Mouse (Mus musculus): ENCODE measurements around the gene Cdk2ap2. TPM values are rescaled to one million over a fixed set of nuclear protein-coding genes. Genes with fewer than 3 reads are reported as not detected.

The Cdk2ap2 gene
- polyA plus RNA-seq, 1 experiment: 296 TPM

- no peak for TF ChIP-seq CTCF (IDR thresholded peaks at IDR 0.05; ENCODE audit: borderline replicate concordance, control insufficient read depth, extremely low read depth, insufficient read depth, low read length, poor library complexity)
- TF ChIP-seq POLR2A (IDR thresholded peaks at IDR 0.05; ENCODE audit: control insufficient read depth, extremely low read depth, insufficient read depth, low read length, poor library complexity): no peak
- DNase-seq: peak; percentile 35
- Histone ChIP-seq H3K36me3 (ENCODE audit: control insufficient read depth, insufficient read depth, low read length) (no peaks in the 10 kb centered on the region), H3K4me1 (replicated peaks; ENCODE audit: control insufficient read depth, insufficient read depth, low read length) (peaks cover 49% of the 10 kb centered on the region), H3K4me3 (ENCODE audit: control insufficient read depth, insufficient read depth, low read length) (no peak overlapping the region), H3K27ac (ENCODE audit: control insufficient read depth, insufficient read depth, low read length) (peak overlapping the region; percentile 79), H3K27me3 (ENCODE audit: control insufficient read depth, insufficient read depth, low read length) (no peaks in the 10 kb centered on the region)
- 53% methylated on average over 16 of the region's 16 CpGs for WGBS
Measured at GRCm38 (mm10) chr19:4144550-4145498, 47.8 kb downstream of the Cdk2ap2 start.

DNA sequence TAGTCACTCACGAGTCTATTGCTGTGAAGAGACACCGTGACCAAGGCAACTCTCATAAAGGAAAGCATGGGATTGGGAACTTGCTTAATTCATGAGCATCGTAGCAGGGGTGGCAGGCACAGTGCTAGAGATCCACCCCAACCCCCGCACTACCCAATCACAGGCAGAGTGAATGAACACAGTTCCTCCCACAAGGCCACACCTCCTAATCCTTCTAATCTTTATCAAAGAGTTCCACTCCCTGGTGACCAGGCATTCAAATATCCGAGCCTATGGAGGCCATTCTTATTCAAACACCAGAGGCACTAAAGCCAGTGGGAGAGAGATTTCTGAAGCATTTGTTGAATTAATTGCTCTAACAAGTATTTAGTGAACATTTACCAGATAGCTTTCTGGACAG is 49.0 kb downstream of the Cdk2ap2 start:
- Histone ChIP-seq H3K27ac (ENCODE audit: control insufficient read depth, insufficient read depth, low read length) (no peak overlapping the region), H3K36me3 (ENCODE audit: control insufficient read depth, insufficient read depth, low read length) (peaks cover 6% of the 10 kb centered on the region; the same call in 1 of the 2 replicates), H3K27me3 (ENCODE audit: control insufficient read depth, insufficient read depth, low read length) (no peaks in the 10 kb centered on the region), H3K4me3 (ENCODE audit: control insufficient read depth, insufficient read depth, low read length) (no peak overlapping the region), H3K4me1 (replicated peaks; ENCODE audit: control insufficient read depth, insufficient read depth, low read length) (peaks cover 48% of the 10 kb centered on the region)
- TF ChIP-seq POLR2A (IDR thresholded peaks at IDR 0.05; ENCODE audit: control insufficient read depth, extremely low read depth, insufficient read depth, low read length, poor library complexity): no peak
- no peak for TF ChIP-seq CTCF (IDR thresholded peaks at IDR 0.05; ENCODE audit: borderline replicate concordance, control insufficient read depth, extremely low read depth, insufficient read depth, low read length, poor library complexity)
- DNase-seq: no peak
- WGBS: 96% methylated on average over 5 of the region's 5 CpGs

DNA sequence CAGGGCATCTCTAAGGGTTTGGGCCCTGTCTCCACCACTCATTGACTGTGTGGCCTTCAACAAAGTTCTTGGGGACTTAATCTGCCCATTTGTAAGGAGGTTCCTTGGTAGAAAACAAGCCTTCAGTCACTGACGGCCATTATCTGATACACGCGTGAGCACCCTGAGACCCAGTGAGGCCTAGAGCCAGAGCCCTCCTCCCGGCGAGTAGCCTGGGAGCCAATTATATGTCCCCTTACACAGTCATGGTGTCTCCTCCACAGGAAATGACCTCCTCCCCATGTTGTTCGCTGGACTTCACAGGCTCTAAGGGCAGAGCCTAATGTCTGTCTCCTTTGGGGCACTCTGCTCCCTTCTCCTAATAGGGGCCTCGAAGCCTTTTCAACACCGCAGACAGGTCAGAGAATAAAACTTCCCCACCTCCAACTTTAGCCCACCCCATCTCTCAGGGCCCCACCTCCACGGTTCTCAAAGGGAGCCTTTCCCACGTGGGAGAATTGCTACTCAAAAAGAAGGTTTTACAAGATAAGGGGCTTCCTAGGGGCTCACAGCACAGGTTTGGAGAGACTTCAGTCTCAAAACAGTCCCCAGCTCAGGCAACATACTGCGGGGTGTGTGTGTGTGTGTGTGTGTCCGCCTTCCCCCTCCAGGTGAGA is 49.5 kb downstream of the Cdk2ap2 start:
- 88% methylated on average over 12 of the region's 12 CpGs for WGBS

DNA sequence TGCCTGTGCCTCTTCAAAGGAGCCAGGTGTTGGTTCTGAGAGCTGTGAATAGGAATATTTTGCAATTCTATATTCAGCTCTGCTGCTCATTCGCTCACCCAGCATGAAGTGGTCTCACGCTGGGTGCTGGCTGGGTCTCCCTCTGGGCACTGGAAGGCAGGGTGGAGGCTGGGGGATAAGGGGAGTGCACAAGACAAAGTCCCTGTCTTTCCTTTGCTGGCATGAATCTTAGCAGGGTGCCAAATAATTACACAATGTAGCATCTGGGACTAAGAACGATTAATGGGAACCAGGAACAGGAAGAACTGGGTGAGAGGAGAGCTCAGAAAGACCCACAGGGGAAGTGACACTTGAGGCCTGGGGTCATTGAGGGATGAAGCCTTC is 50.0 kb downstream of the Cdk2ap2 start:
- Histone ChIP-seq H3K36me3 (ENCODE audit: control insufficient read depth, insufficient read depth, low read length) (peaks cover 6% of the 10 kb centered on the region; the same call in 1 of the 2 replicates), H3K27ac (ENCODE audit: control insufficient read depth, insufficient read depth, low read length) (no peak overlapping the region; the same call in 1 of the 2 replicates), H3K4me1 (replicated peaks; ENCODE audit: control insufficient read depth, insufficient read depth, low read length) (peaks cover 48% of the 10 kb centered on the region), H3K4me3 (ENCODE audit: control insufficient read depth, insufficient read depth, low read length) (no peak overlapping the region), H3K27me3 (ENCODE audit: control insufficient read depth, insufficient read depth, low read length) (no peaks in the 10 kb centered on the region)
- TF ChIP-seq POLR2A (IDR thresholded peaks at IDR 0.05; ENCODE audit: control insufficient read depth, extremely low read depth, insufficient read depth, low read length, poor library complexity) (no peak), CTCF (IDR thresholded peaks at IDR 0.05; ENCODE audit: borderline replicate concordance, control insufficient read depth, extremely low read depth, insufficient read depth, low read length, poor library complexity) (no peak)
- WGBS: 64% methylated on average over 3 of the region's 3 CpGs
- DNase-seq: no peak

More for the DNA sequence above, 49.5 kb downstream of the Cdk2ap2 start:
- Histone ChIP-seq H3K36me3 (ENCODE audit: control insufficient read depth, insufficient read depth, low read length) (peaks cover 6% of the 10 kb centered on the region; the same call in 1 of the 2 replicates), H3K4me1 (replicated peaks; ENCODE audit: control insufficient read depth, insufficient read depth, low read length) (peaks cover 48% of the 10 kb centered on the region), H3K27ac (ENCODE audit: control insufficient read depth, insufficient read depth, low read length) (no peak overlapping the region), H3K27me3 (ENCODE audit: control insufficient read depth, insufficient read depth, low read length) (no peaks in the 10 kb centered on the region), H3K4me3 (ENCODE audit: control insufficient read depth, insufficient read depth, low read length) (no peak overlapping the region)
- no peak for TF ChIP-seq POLR2A (IDR thresholded peaks at IDR 0.05; ENCODE audit: control insufficient read depth, extremely low read depth, insufficient read depth, low read length, poor library complexity)
- DNase-seq: no peak

- no peak for DNase-seq
- TF ChIP-seq CTCF (IDR thresholded peaks at IDR 0.05; ENCODE audit: borderline replicate concordance, control insufficient read depth, extremely low read depth, insufficient read depth, low read length, poor library complexity) (no peak), POLR2A (IDR thresholded peaks at IDR 0.05; ENCODE audit: control insufficient read depth, extremely low read depth, insufficient read depth, low read length, poor library complexity) (no peak)
- Histone ChIP-seq H3K27ac (ENCODE audit: control insufficient read depth, insufficient read depth, low read length) (no peak overlapping the region), H3K4me1 (replicated peaks; ENCODE audit: control insufficient read depth, insufficient read depth, low read length) (peaks cover 53% of the 10 kb centered on the region), H3K4me3 (ENCODE audit: control insufficient read depth, insufficient read depth, low read length) (peak overlapping the region; percentile 76), H3K36me3 (ENCODE audit: control insufficient read depth, insufficient read depth, low read length) (peaks cover 6% of the 10 kb centered on the region; the same call in 1 of the 2 replicates), H3K27me3 (ENCODE audit: control insufficient read depth, insufficient read depth, low read length) (no peaks in the 10 kb centered on the region)
- WGBS: 42% methylated on average over 9 of the region's 9 CpGs
Measured at GRCm38 (mm10) chr19:4147782-4148490, 51.0 kb downstream of the Cdk2ap2 start.

DNA sequence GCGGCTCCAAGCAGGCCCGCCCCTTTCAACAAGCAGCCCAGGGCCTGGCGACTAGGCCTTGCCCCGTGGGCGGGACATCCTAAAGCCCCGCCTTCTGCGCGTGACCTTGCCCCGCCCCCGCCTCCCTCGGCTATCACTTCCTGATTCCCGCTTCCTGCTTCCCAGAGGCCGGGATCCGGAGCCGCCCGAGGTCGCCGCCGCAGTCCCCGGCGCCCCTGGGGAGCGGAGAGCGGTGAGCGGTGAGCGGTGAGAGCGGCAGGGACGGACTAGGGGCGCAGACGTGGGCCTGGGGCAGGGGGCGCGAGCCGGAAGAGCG is 51.5 kb downstream of the Cdk2ap2 start, which contains the start of gene Coro1b:
Coro1b (plus strand) TSS at position 129 of the 316 bp plus-strand sequence.
- 1% methylated on average over 32 of the region's 33 CpGs for WGBS
- peak within 1 kb of the TSS; percentile 76 for H3K4me3 ChIP-seq (ENCODE audit: control insufficient read depth, insufficient read depth, low read length)
- TF ChIP-seq POLR2A (IDR thresholded peaks at IDR 0.05; ENCODE audit: control insufficient read depth, extremely low read depth, insufficient read depth, low read length, poor library complexity) (peak; percentile 90), CTCF (IDR thresholded peaks at IDR 0.05; ENCODE audit: borderline replicate concordance, control insufficient read depth, extremely low read depth, insufficient read depth, low read length, poor library complexity) (0 out of 2 replicates have a peak, but pooled peaks have one; percentile 30)
- H3K4me1 ChIP-seq (replicated peaks; ENCODE audit: control insufficient read depth, insufficient read depth, low read length): peaks cover 59% of the 10 kb centered on the region
- peak within 1 kb of the TSS; percentile 67; the same call in 1 of the 2 replicates for H3K27ac ChIP-seq (ENCODE audit: control insufficient read depth, insufficient read depth, low read length)
- H3K27me3 ChIP-seq (ENCODE audit: control insufficient read depth, insufficient read depth, low read length): no peaks in the 10 kb centered on the region
- peaks cover 9% of the 10 kb centered on the region; the same call in 1 of the 2 replicates for H3K36me3 ChIP-seq (ENCODE audit: control insufficient read depth, insufficient read depth, low read length)
- DNase-seq: peak; percentile 97

Other genes starting within 250 kb of the Cdk2ap2 start
- gene Chka, start 245.4 kb upstream of the Cdk2ap2 start, polyA plus RNA-seq (2012; rRNA removed): 39.1 and 44.2 TPM in 2 replicates
- 270 and 293 TPM in 2 replicates for gene Tcirg1, start 190.0 kb upstream of the Cdk2ap2 start, polyA plus RNA-seq (2012; rRNA removed)
- gene Ndufs8, start 184.4 kb upstream of the Cdk2ap2 start, polyA plus RNA-seq (2012; rRNA removed): 287 and 340 TPM in 2 replicates
- 10.2 and 11.7 TPM in 2 replicates for gene Aldh3b1, start 167.4 kb upstream of the Cdk2ap2 start, polyA plus RNA-seq (2012; rRNA removed)
- 147 and 174 TPM in 2 replicates for gene Unc93b1, start 162.0 kb upstream of the Cdk2ap2 start, polyA plus RNA-seq (2012; rRNA removed)
- gene Aldh3b3, start 138.5 kb upstream of the Cdk2ap2 start, polyA plus RNA-seq (2012; rRNA removed): 0.33 and 0.97 TPM in 2 replicates
- 7.0 and 7.2 TPM in 2 replicates for gene Aldh3b2, start 124.9 kb upstream of the Cdk2ap2 start, polyA plus RNA-seq (2012; rRNA removed)
- 12.0 and 14.9 TPM in 2 replicates for gene Acy3, start 110.6 kb upstream of the Cdk2ap2 start, polyA plus RNA-seq (2012; rRNA removed)
- 0.15 and 0.20 TPM in 2 replicates for gene Tbx10, start 104.4 kb upstream of the Cdk2ap2 start, polyA plus RNA-seq (2012; rRNA removed)
- 23.6 and 24.9 TPM in 2 replicates for gene Nudt8, start 96.6 kb upstream of the Cdk2ap2 start, polyA plus RNA-seq (2012; rRNA removed)
- gene Gm49405, start 96.6 kb upstream of the Cdk2ap2 start, polyA plus RNA-seq (2012; rRNA removed): 3.7 and 5.3 TPM in 2 replicates
- gene Doc2g, start 93.9 kb upstream of the Cdk2ap2 start, polyA plus RNA-seq (2012; rRNA removed): 14.4 and 51.8 TPM in 2 replicates
- 152 and 170 TPM in 2 replicates for gene Ndufv1, start 84.4 kb upstream of the Cdk2ap2 start, polyA plus RNA-seq (2012; rRNA removed)
- 317 and 318 TPM in 2 replicates for gene Gstp1, start 59.2 kb upstream of the Cdk2ap2 start, polyA plus RNA-seq (2012; rRNA removed)
- 26.9 and 48.8 TPM in 2 replicates for gene Gstp2, start 51.2 kb upstream of the Cdk2ap2 start, polyA plus RNA-seq (2012; rRNA removed)
- gene Gstp3, start 37.6 kb upstream of the Cdk2ap2 start, polyA plus RNA-seq (2012; rRNA removed): 23.6 and 26.4 TPM in 2 replicates
- gene Cabp2, start 15.6 kb upstream of the Cdk2ap2 start, polyA plus RNA-seq (2012; rRNA removed): 0.42 TPM in 1 of 2 replicates, not detected in the other
- gene Pitpnm1, start 2.8 kb downstream of the Cdk2ap2 start, polyA plus RNA-seq (2012; rRNA removed): 333 and 357 TPM in 2 replicates
- 106 and 112 TPM in 2 replicates for gene Aip, start 28.7 kb downstream of the Cdk2ap2 start, polyA plus RNA-seq (2012; rRNA removed)
- gene Gpr152, start 42.6 kb downstream of the Cdk2ap2 start, polyA plus RNA-seq (2012; rRNA removed): 0.20 and 0.24 TPM in 2 replicates
- gene Cabp4, start 46.9 kb downstream of the Cdk2ap2 start, polyA plus RNA-seq (2012; rRNA removed): 0.26 and 0.53 TPM in 2 replicates
- 508 and 533 TPM in 2 replicates for gene Coro1b, start 51.4 kb downstream of the Cdk2ap2 start, polyA plus RNA-seq (2012; rRNA removed)
- gene Ptprcap, start 56.4 kb downstream of the Cdk2ap2 start, polyA plus RNA-seq (2012; rRNA removed): 1,512 and 1,655 TPM in 2 replicates
- gene Rps6kb2, start 66.2 kb downstream of the Cdk2ap2 start, polyA plus RNA-seq (2012; rRNA removed): 97.8 and 102 TPM in 2 replicates
- 92.9 and 95.5 TPM in 2 replicates for gene Carns1, start 78.3 kb downstream of the Cdk2ap2 start, polyA plus RNA-seq (2012; rRNA removed)
- 622 and 718 TPM in 2 replicates for gene Tbc1d10c, start 94.1 kb downstream of the Cdk2ap2 start, polyA plus RNA-seq (2012; rRNA removed)
- gene Ppp1ca, start 94.9 kb downstream of the Cdk2ap2 start, polyA plus RNA-seq (2012; rRNA removed): 897 and 1,014 TPM in 2 replicates
- gene Rad9a, start 104.5 kb downstream of the Cdk2ap2 start, polyA plus RNA-seq (2012; rRNA removed): 119 and 143 TPM in 2 replicates
- 32.9 and 36.1 TPM in 2 replicates for gene Clcf1, start 117.1 kb downstream of the Cdk2ap2 start, polyA plus RNA-seq (2012; rRNA removed)
- gene AC109138.7, start 117.2 kb downstream of the Cdk2ap2 start, polyA plus RNA-seq (2012; rRNA removed): not detected in 2 replicates
- 104 and 117 TPM in 2 replicates for gene Pold4, start 134.7 kb downstream of the Cdk2ap2 start, polyA plus RNA-seq (2012; rRNA removed)
- 72.7 and 94.1 TPM in 2 replicates for gene Ssh3, start 172.0 kb downstream of the Cdk2ap2 start, polyA plus RNA-seq (2012; rRNA removed)
- 56.0 and 61.4 TPM in 2 replicates for gene Ankrd13d, start 186.0 kb downstream of the Cdk2ap2 start, polyA plus RNA-seq (2012; rRNA removed)
- 515 and 528 TPM in 2 replicates for gene Grk2, start 209.0 kb downstream of the Cdk2ap2 start, polyA plus RNA-seq (2012; rRNA removed)

Data from thymus, adult 2 months (tissue).